Mouse (Mus musculus): ENCODE results near the gene Prdm16. TPM values are rescaled to one million over a fixed set of nuclear protein-coding genes. Genes with fewer than 3 reads are reported as not detected.

Gene Prdm16
- polyA plus RNA-seq, 1 experiment from 2014 or later = 29.8 TPM

GRCm38 (mm10) chr4:154623241-154623640 lies 13.4 kb downstream of the Prdm16 start:
- Histone ChIP-seq H3K27ac (ENCODE audit: low read length) (no peak overlapping the region), H3K4me2 (ENCODE audit: low read length) (no peak overlapping the region), H3K27me3 (replicated peaks; ENCODE audit: control insufficient read depth, insufficient read depth, low read length) (no peaks in the 10 kb centered on the region), H3K9ac (replicated peaks; ENCODE audit: low read depth, low read length) (no peak overlapping the region), H3K4me1 (replicated peaks; ENCODE audit: control insufficient read depth, insufficient read depth, low read length) (peaks cover 34% of the 10 kb centered on the region), H3K9me3 (ENCODE audit: control insufficient read depth, low read length) (no peaks in the 10 kb centered on the region), H3K4me3 (replicated peaks; ENCODE audit: low read length) (no peak overlapping the region), H3K36me3 (ENCODE audit: control insufficient read depth, insufficient read depth) (no peaks in the 10 kb centered on the region)
- no peak for ATAC-seq
- WGBS = 61% methylated on average over 3 of the region's 3 CpGs

DNA sequence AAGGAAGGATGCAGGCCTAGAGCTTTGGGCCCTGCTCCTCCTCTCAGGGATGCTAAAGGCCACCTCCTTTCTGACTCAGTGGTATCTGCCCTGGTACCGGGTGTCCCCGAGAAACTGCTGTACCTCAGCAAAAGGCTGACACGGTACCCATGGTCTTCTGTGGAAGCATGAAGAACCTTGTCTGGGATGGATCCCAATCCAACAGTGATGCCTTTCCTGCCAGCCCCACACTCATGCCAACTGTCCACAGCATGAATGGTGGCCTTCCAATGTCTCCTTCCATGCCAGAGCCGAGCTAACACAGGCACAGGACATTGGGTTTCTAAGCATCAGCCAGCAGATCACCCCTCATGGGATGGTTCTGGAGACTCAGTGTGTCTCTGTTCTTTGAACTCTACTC lies 14.2 kb downstream of the Prdm16 start:
- Histone ChIP-seq H3K27me3 (replicated peaks; ENCODE audit: control insufficient read depth, insufficient read depth, low read length) (no peaks in the 10 kb centered on the region), H3K9ac (replicated peaks; ENCODE audit: low read depth, low read length) (no peak overlapping the region), H3K27ac (ENCODE audit: low read length) (no peak overlapping the region), H3K9me3 (ENCODE audit: control insufficient read depth, low read length) (no peaks in the 10 kb centered on the region), H3K4me2 (ENCODE audit: low read length) (no peak overlapping the region), H3K4me1 (replicated peaks; ENCODE audit: control insufficient read depth, insufficient read depth, low read length) (peaks cover 35% of the 10 kb centered on the region), H3K36me3 (ENCODE audit: control insufficient read depth, insufficient read depth) (no peaks in the 10 kb centered on the region), H3K4me3 (replicated peaks; ENCODE audit: low read length) (no peak overlapping the region)
- 83% methylated on average over 4 of the region's 4 CpGs for WGBS
- no peak for ATAC-seq

DNA sequence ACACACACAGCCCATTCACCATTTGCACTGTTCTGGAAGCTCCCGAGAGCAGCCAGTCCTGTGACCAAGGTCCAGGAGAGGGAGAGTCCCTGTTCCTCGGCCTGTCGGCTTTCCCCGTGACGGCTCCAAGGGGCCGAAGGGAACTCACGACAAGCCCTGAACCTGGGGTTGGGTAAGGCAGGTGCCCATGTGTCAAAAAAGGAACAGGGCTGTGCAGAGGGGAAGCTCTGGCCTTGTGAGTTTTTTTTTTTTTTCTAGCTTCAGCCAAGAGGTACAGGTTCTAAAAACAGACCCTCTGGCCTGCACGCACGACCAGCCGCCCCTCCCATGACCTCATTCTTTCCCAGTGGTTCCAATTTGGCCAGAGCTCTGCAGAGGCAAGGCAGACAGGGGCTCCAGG lies 25.5 kb downstream of the Prdm16 start:
- H3K4me1 ChIP-seq (replicated peaks; ENCODE audit: control insufficient read depth, insufficient read depth, low read length) = no peaks in the 10 kb centered on the region; the same call in 1 of the 2 replicates
- no peak overlapping the region for H3K9ac ChIP-seq (replicated peaks; ENCODE audit: low read depth, low read length)
- H3K4me2 ChIP-seq (ENCODE audit: low read length) = no peak overlapping the region
- no peak for ATAC-seq
- no peaks in the 10 kb centered on the region for H3K36me3 ChIP-seq (ENCODE audit: control insufficient read depth, insufficient read depth)
- H3K27ac ChIP-seq (ENCODE audit: low read length) = no peak overlapping the region
- WGBS = 84% methylated on average over 10 of the region's 10 CpGs
- H3K27me3 ChIP-seq (replicated peaks; ENCODE audit: control insufficient read depth, insufficient read depth, low read length) = no peaks in the 10 kb centered on the region
- no peaks in the 10 kb centered on the region for H3K9me3 ChIP-seq (ENCODE audit: control insufficient read depth, low read length)
- H3K4me3 ChIP-seq (replicated peaks; ENCODE audit: low read length) = no peak overlapping the region

DNA sequence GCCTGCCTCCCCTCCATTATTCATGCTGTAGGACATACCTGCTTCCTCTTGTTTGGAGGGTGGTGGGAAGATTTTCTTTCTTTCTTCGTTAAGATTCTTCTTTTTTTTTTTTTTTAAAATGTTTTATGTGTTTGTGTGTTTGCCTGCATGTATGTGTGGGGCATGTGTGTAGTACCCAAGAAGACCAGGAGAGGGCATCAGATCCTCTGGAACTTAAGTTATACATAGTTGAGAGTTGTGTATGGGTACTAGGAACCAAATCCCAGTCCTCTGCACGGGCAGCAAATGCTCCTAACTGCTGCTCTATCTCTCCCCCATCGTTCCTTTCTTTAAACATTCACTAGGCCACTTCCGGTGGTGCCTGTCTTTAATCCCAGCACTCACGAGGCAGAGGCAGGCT lies 28.9 kb downstream of the Prdm16 start:
- Histone ChIP-seq H3K27ac (ENCODE audit: low read length) (no peak overlapping the region), H3K4me1 (replicated peaks; ENCODE audit: control insufficient read depth, insufficient read depth, low read length) (peaks cover 15% of the 10 kb centered on the region), H3K27me3 (replicated peaks; ENCODE audit: control insufficient read depth, insufficient read depth, low read length) (no peaks in the 10 kb centered on the region), H3K4me2 (ENCODE audit: low read length) (no peak overlapping the region), H3K36me3 (ENCODE audit: control insufficient read depth, insufficient read depth) (no peaks in the 10 kb centered on the region), H3K9me3 (ENCODE audit: control insufficient read depth, low read length) (no peaks in the 10 kb centered on the region), H3K9ac (replicated peaks; ENCODE audit: low read depth, low read length) (no peak overlapping the region), H3K4me3 (replicated peaks; ENCODE audit: low read length) (no peak overlapping the region)
- 95% methylated on average over 5 of the region's 5 CpGs for WGBS
- no peak for ATAC-seq

- Histone ChIP-seq H3K9ac (replicated peaks; ENCODE audit: low read depth, low read length) (no peak overlapping the region), H3K27me3 (replicated peaks; ENCODE audit: control insufficient read depth, insufficient read depth, low read length) (no peaks in the 10 kb centered on the region), H3K4me3 (replicated peaks; ENCODE audit: low read length) (no peak overlapping the region), H3K36me3 (ENCODE audit: control insufficient read depth, insufficient read depth) (no peaks in the 10 kb centered on the region), H3K4me2 (ENCODE audit: low read length) (no peak overlapping the region), H3K27ac (ENCODE audit: low read length) (peak overlapping the region; percentile 74), H3K9me3 (ENCODE audit: control insufficient read depth, low read length) (no peaks in the 10 kb centered on the region), H3K4me1 (replicated peaks; ENCODE audit: control insufficient read depth, insufficient read depth, low read length) (peaks cover 45% of the 10 kb centered on the region)
- no peak; the same call in 1 of the 2 replicates for ATAC-seq
- 52% methylated on average over 7 of the region's 7 CpGs for WGBS
These were observed 32.2 kb downstream of the Prdm16 start for GRCm38 (mm10) chr4:154604442-154604830.

DNA sequence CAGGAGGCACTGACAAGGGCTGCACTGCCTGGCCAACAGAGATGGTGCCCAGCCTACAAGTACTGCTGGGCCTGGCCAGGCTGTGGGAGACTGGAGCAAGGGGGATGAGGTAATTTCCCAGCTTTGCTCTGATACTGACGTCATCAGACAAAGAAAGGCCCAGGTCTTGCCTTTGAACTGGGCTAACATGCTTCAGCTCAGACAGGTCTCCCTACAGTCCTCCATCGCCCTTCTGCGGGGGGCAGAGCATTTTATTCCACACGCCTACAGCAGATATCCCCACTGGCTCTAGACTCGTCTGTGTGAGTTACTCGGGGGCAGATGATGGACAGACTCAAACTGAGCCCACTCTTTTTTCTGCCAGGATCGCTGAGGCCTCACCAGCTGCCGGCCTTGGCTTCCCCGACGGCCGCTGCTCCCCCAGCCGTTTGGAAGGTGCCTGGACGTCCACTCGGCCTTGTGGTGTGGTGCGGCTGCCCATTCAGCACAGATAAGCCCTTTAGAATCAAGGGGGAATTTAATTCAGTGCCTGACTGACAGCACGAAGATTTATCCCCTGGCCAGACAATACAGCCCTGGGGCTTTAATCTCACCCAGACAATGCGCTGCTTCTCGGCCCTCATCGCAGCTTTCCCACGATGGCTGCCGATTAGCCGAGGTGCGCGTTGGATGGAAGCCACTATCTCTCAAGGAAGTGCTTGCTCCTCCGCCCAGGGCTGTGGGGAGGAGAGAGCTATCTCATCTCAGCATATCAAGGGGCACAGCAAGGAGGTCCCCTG lies 32.8 kb downstream of the Prdm16 start:
- Histone ChIP-seq H3K36me3 (ENCODE audit: control insufficient read depth, insufficient read depth) (no peaks in the 10 kb centered on the region), H3K9me3 (ENCODE audit: control insufficient read depth, low read length) (no peaks in the 10 kb centered on the region), H3K4me3 (replicated peaks; ENCODE audit: low read length) (no peak overlapping the region), H3K9ac (replicated peaks; ENCODE audit: low read depth, low read length) (no peak overlapping the region), H3K27me3 (replicated peaks; ENCODE audit: control insufficient read depth, insufficient read depth, low read length) (no peaks in the 10 kb centered on the region), H3K4me1 (replicated peaks; ENCODE audit: control insufficient read depth, insufficient read depth, low read length) (peaks cover 51% of the 10 kb centered on the region), H3K4me2 (ENCODE audit: low read length) (no peak overlapping the region), H3K27ac (ENCODE audit: low read length) (peak overlapping the region; percentile 74)
- peak; percentile 40 for ATAC-seq
- WGBS = 5% methylated on average over 25 of the region's 25 CpGs

DNA sequence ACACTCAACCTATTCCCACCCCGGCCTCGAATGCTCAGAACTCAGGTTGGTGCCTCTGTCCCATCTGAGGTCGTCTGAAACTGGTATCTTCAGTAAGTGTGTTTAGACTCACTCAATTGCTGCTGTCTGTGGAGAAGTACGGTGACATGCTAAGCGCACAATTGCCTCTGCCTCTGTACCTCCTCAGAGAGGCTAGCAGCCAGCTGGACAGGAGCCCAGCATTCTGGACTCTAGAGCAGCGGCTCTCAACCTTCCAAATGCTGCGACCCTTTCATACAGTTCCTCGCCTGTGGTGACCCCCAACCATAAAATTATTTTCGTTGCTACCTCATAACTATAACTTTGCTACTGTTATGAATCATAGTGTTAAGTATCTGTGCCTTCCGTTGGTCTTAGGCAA lies 34.3 kb downstream of the Prdm16 start:
- H3K27ac ChIP-seq (ENCODE audit: low read length) = peak overlapping the region; percentile 41
- H3K4me2 ChIP-seq (ENCODE audit: low read length) = no peak overlapping the region
- H3K4me3 ChIP-seq (replicated peaks; ENCODE audit: low read length) = no peak overlapping the region
- no peaks in the 10 kb centered on the region for H3K27me3 ChIP-seq (replicated peaks; ENCODE audit: control insufficient read depth, insufficient read depth, low read length)
- no peak for ATAC-seq
- H3K4me1 ChIP-seq (replicated peaks; ENCODE audit: control insufficient read depth, insufficient read depth, low read length) = peaks cover 64% of the 10 kb centered on the region
- H3K9me3 ChIP-seq (ENCODE audit: control insufficient read depth, low read length) = no peaks in the 10 kb centered on the region
- H3K9ac ChIP-seq (replicated peaks; ENCODE audit: low read depth, low read length) = no peak overlapping the region
- WGBS = 34% methylated on average over 10 of the region's 10 CpGs
- H3K36me3 ChIP-seq (ENCODE audit: control insufficient read depth, insufficient read depth) = no peaks in the 10 kb centered on the region

- Histone ChIP-seq H3K9ac (replicated peaks; ENCODE audit: low read depth, low read length) (no peak overlapping the region), H3K36me3 (ENCODE audit: control insufficient read depth, insufficient read depth) (no peaks in the 10 kb centered on the region), H3K27ac (ENCODE audit: low read length) (peak overlapping the region; percentile 12), H3K4me3 (replicated peaks; ENCODE audit: low read length) (no peak overlapping the region), H3K4me2 (ENCODE audit: low read length) (no peak overlapping the region), H3K9me3 (ENCODE audit: control insufficient read depth, low read length) (no peaks in the 10 kb centered on the region), H3K4me1 (replicated peaks; ENCODE audit: control insufficient read depth, insufficient read depth, low read length) (peaks cover 69% of the 10 kb centered on the region), H3K27me3 (replicated peaks; ENCODE audit: control insufficient read depth, insufficient read depth, low read length) (no peaks in the 10 kb centered on the region)
- no peak for ATAC-seq
- 31% methylated on average over 3 of the region's 3 CpGs for WGBS
These were observed 35.7 kb downstream of the Prdm16 start for GRCm38 (mm10) chr4:154601006-154601405.

DNA sequence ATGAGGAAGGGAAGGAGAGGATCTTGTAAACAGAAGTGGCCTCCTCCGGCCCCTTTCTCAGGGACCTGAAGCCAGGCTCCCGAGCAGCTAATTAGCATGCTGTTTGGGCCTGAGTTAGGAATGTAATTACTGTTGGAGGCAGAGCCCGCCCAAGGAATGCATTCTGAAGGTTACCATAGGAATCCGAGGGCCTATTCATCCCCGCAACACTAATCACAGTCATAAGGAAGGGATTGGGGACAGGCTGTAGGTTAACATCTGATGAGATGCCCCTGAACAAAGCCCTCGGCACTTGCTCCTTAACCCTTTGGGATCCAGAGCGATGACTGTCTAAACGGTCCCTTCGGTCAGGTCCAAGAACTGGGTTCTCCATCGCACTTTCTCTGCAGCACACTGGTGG lies 36.7 kb downstream of the Prdm16 start:
- no peak overlapping the region for H3K4me2 ChIP-seq (ENCODE audit: low read length)
- H3K9ac ChIP-seq (replicated peaks; ENCODE audit: low read depth, low read length) = no peak overlapping the region
- H3K9me3 ChIP-seq (ENCODE audit: control insufficient read depth, low read length) = no peaks in the 10 kb centered on the region
- peak; percentile 53 for ATAC-seq
- H3K27ac ChIP-seq (ENCODE audit: low read length) = peak overlapping the region; percentile 12
- H3K4me3 ChIP-seq (replicated peaks; ENCODE audit: low read length) = no peak overlapping the region
- WGBS = 4% methylated on average over 10 of the region's 10 CpGs
- H3K27me3 ChIP-seq (replicated peaks; ENCODE audit: control insufficient read depth, insufficient read depth, low read length) = no peaks in the 10 kb centered on the region
- no peaks in the 10 kb centered on the region for H3K36me3 ChIP-seq (ENCODE audit: control insufficient read depth, insufficient read depth)
- peaks cover 75% of the 10 kb centered on the region for H3K4me1 ChIP-seq (replicated peaks; ENCODE audit: control insufficient read depth, insufficient read depth, low read length)

DNA sequence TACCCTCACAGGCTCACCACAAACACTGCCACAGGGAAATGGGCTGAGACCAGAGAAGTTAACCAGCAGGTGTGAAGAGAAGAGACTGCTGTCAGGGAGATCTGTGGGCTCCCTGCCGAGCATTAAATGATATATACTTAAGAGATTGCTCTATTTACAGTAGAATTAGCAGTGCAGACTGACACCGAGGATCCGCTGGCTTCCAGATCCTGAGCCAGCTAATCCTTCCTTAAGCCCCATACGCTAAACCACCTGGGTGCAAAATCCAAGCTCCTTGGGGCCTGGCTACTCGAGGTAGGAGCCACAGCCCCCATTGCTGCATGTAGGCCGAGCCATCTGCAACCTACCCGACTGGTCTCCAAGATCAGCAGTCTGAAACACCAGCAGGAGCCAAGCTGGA lies 38.3 kb downstream of the Prdm16 start:
- Histone ChIP-seq H3K27me3 (replicated peaks; ENCODE audit: control insufficient read depth, insufficient read depth, low read length) (no peaks in the 10 kb centered on the region), H3K27ac (ENCODE audit: low read length) (no peak overlapping the region), H3K4me1 (replicated peaks; ENCODE audit: control insufficient read depth, insufficient read depth, low read length) (peaks cover 80% of the 10 kb centered on the region), H3K4me2 (ENCODE audit: low read length) (no peak overlapping the region), H3K36me3 (ENCODE audit: control insufficient read depth, insufficient read depth) (no peaks in the 10 kb centered on the region), H3K4me3 (replicated peaks; ENCODE audit: low read length) (no peak overlapping the region), H3K9ac (replicated peaks; ENCODE audit: low read depth, low read length) (no peak overlapping the region), H3K9me3 (ENCODE audit: control insufficient read depth, low read length) (no peaks in the 10 kb centered on the region)
- WGBS = 37% methylated on average over 7 of the region's 7 CpGs
- no peak for ATAC-seq

Measured in forebrain, embryonic 16.5 days (tissue).